Mouse (Mus musculus) limb, embryonic 13.5 days (tissue): ENCODE measurements around the gene Gabrg2. TPM values are rescaled to one million over a fixed set of nuclear protein-coding genes. Genes with fewer than 3 reads are reported as not detected.
A peak's percentile ranks its signal among the peaks of the same experiment; 100 is the strongest.

Source experiments
- ATAC-seq: fragments of 200-750 bp; cut with Nextera tagmentation; 2 replicates; pipeline ENCODE4 v1.8.0; 2017; ENCODE audit warnings: low read depth, moderate number of reproducible peaks, moderate TSS enrichment; ENCODE audit not compliant: low FRiP score
- H3K27ac ChIP-seq: fragments of 300-500 bp; sonication (generic); 2 replicates; pipeline ENCODE4 v1.5.1; 2015; ENCODE audit warnings: inconsistent platforms, mild to moderate bottlenecking, moderate library complexity
- H3K27me3 ChIP-seq: fragments of 300-500 bp; sonication (generic); 2 replicates; pipeline ENCODE4 v1.6.1; 2015; ENCODE audit warnings: mild to moderate bottlenecking, inconsistent platforms
- H3K36me3 ChIP-seq: fragments of 300-500 bp; sonication (generic); 2 replicates; pipeline ENCODE4 v1.6.1; 2015; ENCODE audit warnings: inconsistent platforms, mild to moderate bottlenecking, moderate library complexity
- H3K4me1 ChIP-seq: fragments of 300-500 bp; sonication (generic); 2 replicates; pipeline ENCODE4 v1.6.1; 2015; ENCODE audit warnings: inconsistent platforms
- H3K4me2 ChIP-seq: fragments of 300-500 bp; sonication (generic); replicated peaks from 2 replicates; pipeline ENCODE4 v1.6.1; 2015; ENCODE audit warnings: inconsistent platforms, mild to moderate bottlenecking, moderate library complexity
- H3K4me3 ChIP-seq: fragments of 300-500 bp; sonication (generic); 2 replicates; pipeline ENCODE4 v1.5.1; 2015; ENCODE audit warnings: moderate library complexity, mild to moderate bottlenecking, inconsistent platforms
- H3K9ac ChIP-seq: fragments of 300-500 bp; sonication (generic); 2 replicates; pipeline ENCODE4 v1.6.1; 2015; ENCODE audit warnings: mild to moderate bottlenecking, inconsistent platforms
- H3K9me3 ChIP-seq: fragments of 300-500 bp; sonication (generic); 2 replicates; pipeline ENCODE4 v1.6.1; 2016; ENCODE audit warnings: inconsistent platforms
- WGBS: fragments of 180-500 bp; shearing (Covaris S2); methylation state at CpG from one replicate; pipeline ENCODE4 v1.1.7; 2015; 5-methylcytosine and 5-hydroxymethylcytosine counted together
- polyA plus RNA-seq: library from polyadenylated mRNA; unstranded; fragments of >200 nt; fragmentation: Nextera tagmentation; extraction: Ambion mirVana; gene quantifications from 2 replicates; pipeline ENCODE4 v1.2.1, GENCODE M21; 2015

Gene Gabrg2
- polyA plus RNA-seq: 0.11 and 0.40 TPM in 2 replicates

DNA sequence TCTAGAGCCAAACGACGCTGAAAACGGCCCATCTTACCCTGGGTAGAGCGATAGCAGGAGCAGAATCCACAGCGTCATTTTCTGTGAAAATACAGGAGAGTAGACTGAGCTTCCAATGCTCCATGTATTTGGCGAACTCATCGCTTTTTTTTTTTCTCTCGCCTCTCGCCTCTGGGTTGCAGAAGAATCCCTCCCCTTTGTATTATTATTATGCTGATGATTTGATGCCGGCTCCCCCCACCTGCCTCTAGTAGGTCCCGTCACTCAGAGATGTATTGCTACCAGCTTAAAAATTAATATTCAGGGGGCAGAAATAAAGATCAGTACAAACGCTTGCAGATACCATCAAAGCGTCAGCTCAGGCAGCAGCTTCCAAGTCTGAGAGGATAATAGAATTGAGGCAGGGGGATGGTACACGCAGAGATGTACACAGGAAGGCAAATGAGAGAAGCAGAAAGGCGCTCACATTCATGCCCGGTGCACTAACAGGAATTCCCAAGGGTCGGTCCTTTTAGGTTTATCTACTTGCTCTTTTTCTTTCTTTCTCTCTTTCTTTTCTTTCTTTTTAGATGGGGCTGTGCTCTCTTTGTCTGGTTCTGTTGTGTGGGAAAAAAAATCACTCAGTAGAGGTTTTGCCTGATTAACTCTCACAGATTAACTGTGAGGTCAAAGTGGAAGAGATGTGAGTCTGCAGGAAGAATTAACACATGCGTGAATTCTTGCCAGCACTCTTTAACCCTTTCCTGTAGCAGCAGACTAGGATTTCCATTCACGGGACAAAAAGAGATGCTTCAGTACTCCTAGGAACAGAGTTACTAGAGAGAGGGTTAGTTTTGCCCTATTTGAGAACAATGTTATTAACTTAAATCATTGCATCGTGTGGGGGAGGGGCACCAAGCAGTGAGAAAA lies at the start of gene Gabrg2:
TSS of gene Gabrg2 (minus strand) at position 668 of the 909 bp plus-strand sequence.
- H3K9me3 ChIP-seq: no peaks in the 10 kb centered on the region
- H3K27ac ChIP-seq: no peak within 1 kb of the TSS
- H3K4me2 ChIP-seq: no peak within 1 kb of the TSS
- no peak within 1 kb of the TSS for H3K4me3 ChIP-seq
- 8% methylated on average over 20 of the region's 20 CpGs for WGBS
- no peak within 1 kb of the TSS for H3K9ac ChIP-seq
- H3K36me3 ChIP-seq: no peaks in the 10 kb centered on the region
- ATAC-seq: no peak
- peaks cover 12% of the 10 kb centered on the region for H3K27me3 ChIP-seq
- H3K4me1 ChIP-seq: no peaks in the 10 kb centered on the region

DNA sequence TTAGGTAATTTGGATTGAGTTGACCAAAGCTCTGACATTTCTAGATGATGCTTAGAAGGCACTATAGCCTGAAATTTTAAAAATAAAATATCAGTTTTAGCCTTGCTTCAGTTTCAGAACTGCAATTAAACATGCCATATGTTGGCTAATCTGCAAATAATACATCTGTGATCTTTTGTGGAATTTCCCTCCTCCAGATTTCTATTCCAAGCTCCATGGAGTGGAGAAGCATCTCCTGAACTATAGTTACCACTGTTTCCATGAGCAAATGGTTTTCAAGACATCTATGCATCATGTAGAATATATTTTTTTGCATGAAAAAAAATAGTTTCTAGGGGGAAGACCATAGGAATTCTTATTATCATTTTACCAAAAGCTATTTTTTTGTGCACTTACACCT lies 47.5 kb upstream of the Gabrg2 start:
- Histone ChIP-seq H3K9ac (no peak overlapping the region), H3K4me2 (no peak overlapping the region), H3K27ac (no peak overlapping the region), H3K4me3 (no peak overlapping the region), H3K4me1 (no peaks in the 10 kb centered on the region), H3K36me3 (no peaks in the 10 kb centered on the region), H3K27me3 (no peaks in the 10 kb centered on the region), H3K9me3 (no peaks in the 10 kb centered on the region)
- ATAC-seq: no peak

DNA sequence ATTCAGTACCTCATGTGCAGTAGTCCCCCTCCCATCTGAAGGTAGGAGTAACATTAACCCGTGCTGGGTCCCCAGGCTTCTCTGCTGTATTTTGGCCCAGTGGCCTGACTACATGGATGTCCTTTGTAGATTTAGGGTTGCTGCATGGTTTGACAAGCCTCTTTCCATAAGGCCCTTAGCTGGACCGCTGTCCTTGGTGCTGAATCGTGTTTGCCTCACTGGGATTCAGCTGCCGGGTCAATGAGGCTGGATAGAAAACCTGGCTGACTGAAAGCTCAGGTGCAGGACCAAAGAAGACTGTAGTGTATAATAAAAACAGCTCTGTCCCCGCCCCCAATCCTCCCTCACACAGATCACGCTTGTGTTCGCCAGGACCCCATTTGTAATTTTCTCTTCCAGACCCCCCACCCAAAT lies 1.2 kb downstream of the Gabrg2 start:
- H3K4me2 ChIP-seq: no peak overlapping the region
- H3K9ac ChIP-seq: no peak overlapping the region
- no peak overlapping the region for H3K4me3 ChIP-seq
- no peak overlapping the region for H3K27ac ChIP-seq
- no peaks in the 10 kb centered on the region for H3K9me3 ChIP-seq
- 0% methylated on average over 7 of the region's 7 CpGs for WGBS
- H3K36me3 ChIP-seq: no peaks in the 10 kb centered on the region
- peak; percentile 59; the same call in 1 of the 2 replicates for ATAC-seq
- peaks cover 12% of the 10 kb centered on the region for H3K27me3 ChIP-seq
- no peaks in the 10 kb centered on the region for H3K4me1 ChIP-seq

DNA sequence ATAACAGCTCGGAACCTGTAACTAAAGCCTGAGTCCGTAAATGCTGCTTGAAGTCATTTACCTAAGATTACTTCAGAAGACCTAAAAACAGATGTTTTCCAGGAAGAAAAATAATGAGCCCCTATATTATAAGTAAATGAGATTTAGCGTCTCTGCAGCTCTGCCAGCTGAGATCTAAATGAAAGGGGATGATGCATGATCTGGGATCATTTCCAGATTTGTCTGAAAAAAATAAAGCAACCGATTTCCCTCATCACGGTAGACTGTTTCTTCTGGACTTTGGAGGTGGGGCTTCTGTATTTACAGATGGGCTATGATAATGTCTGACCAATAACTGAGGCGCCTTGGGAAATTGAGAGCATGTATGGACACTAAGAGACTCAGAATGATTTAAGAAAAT lies 20.5 kb downstream of the Gabrg2 start:
- H3K9me3 ChIP-seq: no peaks in the 10 kb centered on the region
- 0 out of 2 replicates have a peak, but pooled peaks cover 3% of the 10 kb centered on the region for H3K4me1 ChIP-seq
- H3K27ac ChIP-seq: no peak overlapping the region
- no peaks in the 10 kb centered on the region for H3K27me3 ChIP-seq
- H3K4me2 ChIP-seq: no peak overlapping the region
- no peak for ATAC-seq
- WGBS: 34% methylated on average over 6 of the region's 6 CpGs
- no peak overlapping the region for H3K4me3 ChIP-seq
- no peak overlapping the region for H3K9ac ChIP-seq
- no peaks in the 10 kb centered on the region for H3K36me3 ChIP-seq

DNA sequence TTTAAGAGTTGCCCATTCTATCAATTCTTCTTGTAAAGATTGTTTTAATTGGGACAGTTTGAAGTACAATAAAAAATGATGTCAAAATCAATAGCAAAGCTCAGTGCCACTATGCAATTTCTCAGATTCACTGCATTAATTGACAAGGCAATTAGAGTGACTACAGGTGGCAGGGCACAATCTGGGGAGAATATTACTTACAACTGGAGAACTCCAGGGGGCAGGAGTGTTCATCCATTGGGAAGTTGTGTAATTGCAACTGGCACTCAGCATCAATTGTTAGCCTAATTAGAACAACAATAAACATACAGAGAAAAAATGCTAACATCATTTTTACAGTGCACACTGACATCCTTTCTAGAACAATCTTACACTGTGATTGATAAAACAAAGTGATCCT lies 32.1 kb downstream of the Gabrg2 start:
- no peak overlapping the region for H3K27ac ChIP-seq
- H3K9me3 ChIP-seq: no peaks in the 10 kb centered on the region
- no peak overlapping the region for H3K4me3 ChIP-seq
- no peaks in the 10 kb centered on the region for H3K36me3 ChIP-seq
- H3K9ac ChIP-seq: no peak overlapping the region
- H3K4me2 ChIP-seq: no peak overlapping the region
- H3K4me1 ChIP-seq: 0 out of 2 replicates have a peak, but pooled peaks cover 3% of the 10 kb centered on the region
- no peaks in the 10 kb centered on the region for H3K27me3 ChIP-seq
- ATAC-seq: no peak

DNA sequence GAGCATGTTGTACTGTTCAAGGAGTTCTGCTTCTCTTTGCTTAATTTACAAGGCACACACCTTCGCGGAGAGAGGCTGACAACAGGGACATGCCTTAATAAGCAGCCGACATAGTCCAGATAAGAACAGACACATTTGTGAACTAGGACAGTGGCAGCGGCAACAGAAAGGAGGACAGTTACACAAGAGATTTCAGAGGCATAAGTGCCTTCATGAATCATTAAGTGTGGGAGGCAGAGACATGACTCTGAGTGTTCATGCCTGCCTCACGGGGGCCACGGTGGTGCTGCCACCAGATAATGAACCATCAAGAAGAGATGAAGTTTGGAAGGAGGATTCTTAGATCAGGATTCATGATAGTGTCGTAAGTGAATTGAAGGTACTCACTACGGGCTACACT lies 38.0 kb downstream of the Gabrg2 start:
- Histone ChIP-seq H3K27ac (no peak overlapping the region), H3K4me1 (0 out of 2 replicates have a peak, but pooled peaks cover 3% of the 10 kb centered on the region), H3K27me3 (no peaks in the 10 kb centered on the region), H3K9me3 (no peaks in the 10 kb centered on the region), H3K9ac (no peak overlapping the region), H3K4me3 (no peak overlapping the region), H3K4me2 (no peak overlapping the region), H3K36me3 (no peaks in the 10 kb centered on the region)
- 87% methylated on average over 8 of the region's 8 CpGs for WGBS
- no peak for ATAC-seq

DNA sequence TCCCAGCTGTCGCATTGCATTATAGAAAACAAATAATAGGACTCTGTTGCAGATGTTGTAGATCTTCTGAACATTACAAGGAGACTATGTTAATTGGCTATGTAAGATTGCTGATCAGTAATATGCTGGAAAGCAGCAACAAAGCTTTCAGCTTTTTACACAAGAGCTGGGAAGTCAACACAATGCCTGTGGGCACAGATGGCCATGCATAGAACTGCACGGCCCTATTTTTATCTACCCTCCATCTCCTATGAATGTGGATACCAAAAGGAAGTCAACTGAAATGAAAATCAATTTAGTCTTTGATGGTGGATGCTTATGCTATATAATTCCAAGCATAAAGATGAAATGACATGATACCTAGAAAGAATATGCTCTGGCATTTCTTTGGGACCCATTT lies 47.1 kb downstream of the Gabrg2 start:
- no peak overlapping the region for H3K4me2 ChIP-seq
- no peak overlapping the region for H3K27ac ChIP-seq
- H3K36me3 ChIP-seq: no peaks in the 10 kb centered on the region
- no peak for ATAC-seq
- H3K4me3 ChIP-seq: no peak overlapping the region
- H3K27me3 ChIP-seq: no peaks in the 10 kb centered on the region
- H3K4me1 ChIP-seq: no peaks in the 10 kb centered on the region
- WGBS: 81% methylated on average over 2 of the region's 2 CpGs
- H3K9ac ChIP-seq: no peak overlapping the region
- H3K9me3 ChIP-seq: no peaks in the 10 kb centered on the region

DNA sequence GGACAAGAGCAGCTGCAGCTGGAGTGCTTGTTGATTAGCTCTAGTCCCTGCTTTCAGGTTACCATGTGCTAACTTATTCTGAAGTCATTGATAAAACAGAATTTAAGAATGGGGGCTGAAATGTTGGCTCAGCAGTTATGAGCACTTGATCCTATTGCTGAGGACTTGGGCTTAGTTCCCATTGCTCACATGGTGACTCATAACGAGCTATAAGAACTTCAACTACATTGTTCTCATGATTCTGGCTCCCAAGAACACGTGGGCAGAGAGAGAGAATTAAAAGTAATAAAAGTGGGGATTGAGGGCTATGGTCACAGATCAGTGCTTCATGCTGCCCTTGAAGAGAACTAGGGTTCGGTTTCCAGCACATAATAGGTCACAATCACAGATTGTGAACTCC lies 48.8 kb downstream of the Gabrg2 start:
- 52% methylated on average over 3 of the region's 3 CpGs for WGBS
- H3K27me3 ChIP-seq: no peaks in the 10 kb centered on the region
- H3K4me1 ChIP-seq: no peaks in the 10 kb centered on the region
- H3K9me3 ChIP-seq: no peaks in the 10 kb centered on the region
- no peak overlapping the region for H3K27ac ChIP-seq
- no peak overlapping the region for H3K4me3 ChIP-seq
- no peak overlapping the region for H3K9ac ChIP-seq
- no peak for ATAC-seq
- no peaks in the 10 kb centered on the region for H3K36me3 ChIP-seq
- no peak overlapping the region for H3K4me2 ChIP-seq

DNA sequence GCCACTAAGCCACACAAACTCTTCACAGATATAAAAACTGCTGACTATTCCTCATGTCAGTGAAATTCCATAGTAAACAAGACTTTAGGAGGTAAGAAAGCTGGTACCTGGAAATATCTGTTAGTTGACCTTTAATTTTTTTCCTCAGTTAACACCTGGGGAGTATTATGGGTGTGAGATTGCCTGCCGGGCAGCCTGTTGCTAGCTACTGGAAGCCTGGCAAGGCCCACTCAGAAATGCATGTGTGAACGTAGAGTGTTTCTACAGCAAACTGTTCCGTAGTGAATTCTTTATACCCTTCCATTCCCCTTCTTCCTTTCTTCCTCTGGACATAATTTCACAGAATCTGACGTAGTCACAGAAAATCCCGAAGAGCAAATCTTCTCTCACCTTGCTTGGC lies 55.2 kb downstream of the Gabrg2 start:
- no peak overlapping the region for H3K27ac ChIP-seq
- WGBS: 78% methylated on average over 5 of the region's 5 CpGs
- ATAC-seq: no peak
- no peaks in the 10 kb centered on the region for H3K9me3 ChIP-seq
- H3K27me3 ChIP-seq: no peaks in the 10 kb centered on the region
- H3K4me1 ChIP-seq: no peaks in the 10 kb centered on the region
- no peak overlapping the region for H3K4me2 ChIP-seq
- H3K4me3 ChIP-seq: no peak overlapping the region
- no peaks in the 10 kb centered on the region for H3K36me3 ChIP-seq
- no peak overlapping the region for H3K9ac ChIP-seq

DNA sequence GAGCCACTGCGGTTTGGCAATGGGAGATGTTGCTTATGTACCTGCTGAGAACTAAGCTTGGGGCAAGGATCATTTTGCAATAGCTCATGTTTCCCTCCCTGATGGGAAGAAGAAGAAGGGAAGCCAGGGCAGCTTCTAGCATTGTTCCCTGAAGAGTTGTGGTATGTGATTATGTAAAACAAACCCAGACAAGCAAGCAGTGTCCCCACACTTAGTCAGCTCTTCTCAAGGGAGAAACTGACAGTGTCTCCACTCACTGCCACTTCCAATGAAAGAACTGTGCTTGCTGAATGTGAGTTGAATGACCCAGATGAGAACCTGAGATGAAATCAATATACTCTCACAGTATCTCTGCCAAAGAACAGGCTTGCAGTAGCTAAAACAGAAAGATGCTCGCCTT lies 62.7 kb downstream of the Gabrg2 start:
- no peak overlapping the region for H3K4me3 ChIP-seq
- H3K9me3 ChIP-seq: no peaks in the 10 kb centered on the region
- no peak for ATAC-seq
- H3K36me3 ChIP-seq: no peaks in the 10 kb centered on the region
- no peak overlapping the region for H3K27ac ChIP-seq
- H3K4me2 ChIP-seq: no peak overlapping the region
- WGBS: 76% methylated on average over 2 of the region's 2 CpGs
- H3K27me3 ChIP-seq: no peaks in the 10 kb centered on the region
- no peak overlapping the region for H3K9ac ChIP-seq
- H3K4me1 ChIP-seq: no peaks in the 10 kb centered on the region

DNA sequence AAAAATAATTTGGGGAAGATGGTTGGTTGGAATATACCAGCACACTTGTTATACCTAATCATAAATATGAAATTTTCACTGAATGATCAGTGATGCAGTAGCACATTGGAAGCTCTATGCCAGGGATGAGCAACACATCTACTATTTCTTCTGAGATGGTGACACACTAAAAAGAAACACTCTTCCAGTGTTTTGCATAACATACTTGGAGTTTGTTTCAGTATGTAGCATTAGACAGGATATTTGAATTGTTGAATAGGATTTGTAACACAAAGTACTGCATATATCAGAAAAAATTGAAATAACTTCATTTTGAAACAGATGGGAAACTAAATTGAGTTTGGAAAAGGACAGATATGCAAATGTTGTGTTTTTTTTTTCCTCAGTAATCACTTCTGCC lies 81.8 kb downstream of the Gabrg2 start:
- H3K4me2 ChIP-seq: no peak overlapping the region
- H3K4me3 ChIP-seq: no peak overlapping the region
- H3K36me3 ChIP-seq: no peaks in the 10 kb centered on the region
- H3K9me3 ChIP-seq: no peaks in the 10 kb centered on the region
- no peak for ATAC-seq
- no peak overlapping the region for H3K27ac ChIP-seq
- H3K9ac ChIP-seq: no peak overlapping the region
- no peaks in the 10 kb centered on the region for H3K27me3 ChIP-seq
- H3K4me1 ChIP-seq: no peaks in the 10 kb centered on the region

DNA sequence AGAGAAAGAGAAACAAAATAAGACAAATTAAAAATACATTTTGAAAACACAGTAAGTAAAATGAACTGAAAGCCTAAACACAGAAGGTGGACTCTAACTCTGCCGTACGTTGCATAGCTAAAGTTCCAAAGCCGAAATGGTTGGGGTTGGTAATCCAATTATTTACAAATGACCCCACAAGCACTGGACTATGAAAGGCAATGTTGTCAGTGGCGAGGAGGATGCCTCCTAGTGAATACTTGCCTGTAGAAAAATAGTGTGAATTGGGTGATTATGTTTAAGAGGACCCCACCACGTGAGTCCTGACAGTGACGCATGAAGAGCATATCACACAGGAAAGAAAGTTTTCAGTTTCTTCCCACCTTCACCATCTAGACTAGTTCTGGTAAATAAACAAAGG lies 86.6 kb downstream of the Gabrg2 start:
- Histone ChIP-seq H3K9ac (no peak overlapping the region), H3K9me3 (no peaks in the 10 kb centered on the region), H3K27ac (no peak overlapping the region), H3K36me3 (no peaks in the 10 kb centered on the region), H3K4me3 (no peak overlapping the region), H3K4me1 (no peaks in the 10 kb centered on the region), H3K4me2 (no peak overlapping the region), H3K27me3 (no peaks in the 10 kb centered on the region)
- ATAC-seq: no peak
- WGBS: 74% methylated on average over 6 of the region's 6 CpGs

DNA sequence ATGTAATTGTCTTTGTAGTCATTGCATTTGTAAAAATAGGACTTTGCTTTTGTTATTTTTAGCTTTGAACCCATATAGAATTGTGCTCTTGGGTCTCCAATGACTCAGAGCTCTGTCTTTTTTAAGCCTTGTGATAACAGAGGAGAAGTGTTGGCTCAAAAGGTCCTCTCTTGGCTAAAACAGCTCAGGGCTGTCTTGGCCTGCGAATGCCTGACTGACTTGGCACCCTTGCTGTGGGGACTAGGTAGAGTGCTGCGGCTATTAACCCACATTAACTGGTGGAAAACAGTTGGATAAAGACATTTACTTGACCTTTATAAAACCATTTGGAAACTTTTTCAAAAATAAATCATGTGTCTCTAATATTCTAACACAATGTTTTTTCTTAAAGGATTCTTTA lies 97.0 kb downstream of the Gabrg2 start:
- Histone ChIP-seq H3K4me1 (no peaks in the 10 kb centered on the region), H3K27ac (no peak overlapping the region), H3K4me3 (no peak overlapping the region), H3K4me2 (no peak overlapping the region), H3K9me3 (no peaks in the 10 kb centered on the region), H3K27me3 (no peaks in the 10 kb centered on the region), H3K36me3 (no peaks in the 10 kb centered on the region), H3K9ac (no peak overlapping the region)
- no peak for ATAC-seq
- WGBS: 90% methylated on average over 2 of the region's 2 CpGs
